Mouse (Mus musculus) midbrain, embryonic 12.5 days (tissue): ENCODE measurements around the gene Primpol. TPM values are rescaled to one million over a fixed set of nuclear protein-coding genes. Genes with fewer than 3 reads are reported as not detected.

Experiments
- ATAC-seq: fragments of 200-750 bp; cut with Nextera tagmentation; 2 replicates; pipeline ENCODE4 v1.8.0; 2017; ENCODE audit warnings: low read depth, moderate TSS enrichment, moderate library complexity; ENCODE audit not compliant: low FRiP score
- H3K27ac ChIP-seq: fragments of 300-500 bp; sonication (generic); replicated peaks from 2 replicates; pipeline ENCODE4 v1.5.1; 2016; ENCODE audit warnings: mild to moderate bottlenecking
- H3K27me3 ChIP-seq: fragments of 300-500 bp; sonication (generic); 2 replicates; pipeline ENCODE4 v1.6.1; 2016; ENCODE audit warnings: mild to moderate bottlenecking
- H3K36me3 ChIP-seq: fragments of 300-500 bp; sonication (generic); 2 replicates; pipeline ENCODE4 v1.6.1; 2016
- H3K4me1 ChIP-seq: fragments of 300-500 bp; sonication (generic); 2 replicates; pipeline ENCODE4 v1.6.1; 2016
- H3K4me2 ChIP-seq: fragments of 300-500 bp; sonication (generic); replicated peaks from 2 replicates; pipeline ENCODE4 v1.6.1; 2016; ENCODE audit warnings: mild to moderate bottlenecking, moderate library complexity
- H3K4me3 ChIP-seq: fragments of 300-500 bp; sonication (generic); 2 replicates; pipeline ENCODE4 v1.5.1; 2016; ENCODE audit warnings: mild to moderate bottlenecking
- H3K9ac ChIP-seq: fragments of 300-500 bp; sonication (generic); replicated peaks from 2 replicates; pipeline ENCODE4 v1.6.1; 2016; ENCODE audit warnings: mild to moderate bottlenecking, moderate library complexity
- H3K9me3 ChIP-seq: fragments of 300-500 bp; sonication (generic); 2 replicates; pipeline ENCODE4 v1.6.1; 2016; ENCODE audit warnings: mild to moderate bottlenecking
- WGBS: fragments of 180-500 bp; shearing (Covaris S2); methylation state at CpG from one replicate; pipeline ENCODE4 v1.1.7; 2016; 5-methylcytosine and 5-hydroxymethylcytosine counted together
- polyA plus RNA-seq: library from polyadenylated mRNA; unstranded; fragments of >200 nt; fragmentation: Nextera tagmentation; extraction: Ambion mirVana; gene quantifications from 2 replicates; pipeline ENCODE4 v1.2.1, GENCODE M21; 2016

The Primpol gene
- polyA plus RNA-seq, 1 experiment from 2014 or later: 9.7 TPM

DNA sequence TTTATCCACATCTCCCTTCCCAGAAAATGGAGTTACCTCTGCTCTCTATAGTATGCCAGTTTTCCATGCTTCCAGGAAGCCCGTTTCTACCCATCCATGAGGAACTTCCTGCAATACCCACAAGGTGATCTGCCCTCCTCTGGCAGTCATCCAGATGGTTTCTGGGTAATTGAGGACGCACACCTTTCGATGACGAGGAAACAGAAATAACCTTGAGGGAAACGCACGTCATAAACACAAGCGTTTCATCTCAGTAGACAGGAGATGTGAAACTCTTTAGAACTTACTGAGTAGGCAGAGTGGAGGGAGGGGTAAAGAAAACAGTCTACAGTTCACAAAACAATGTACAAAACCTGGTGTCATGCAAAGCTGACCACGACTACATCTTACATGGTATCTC lies 67.0 kb downstream of the Primpol start:
- no peak overlapping the region for H3K4me3 ChIP-seq
- 90% methylated on average over 8 of the region's 8 CpGs for WGBS

DNA sequence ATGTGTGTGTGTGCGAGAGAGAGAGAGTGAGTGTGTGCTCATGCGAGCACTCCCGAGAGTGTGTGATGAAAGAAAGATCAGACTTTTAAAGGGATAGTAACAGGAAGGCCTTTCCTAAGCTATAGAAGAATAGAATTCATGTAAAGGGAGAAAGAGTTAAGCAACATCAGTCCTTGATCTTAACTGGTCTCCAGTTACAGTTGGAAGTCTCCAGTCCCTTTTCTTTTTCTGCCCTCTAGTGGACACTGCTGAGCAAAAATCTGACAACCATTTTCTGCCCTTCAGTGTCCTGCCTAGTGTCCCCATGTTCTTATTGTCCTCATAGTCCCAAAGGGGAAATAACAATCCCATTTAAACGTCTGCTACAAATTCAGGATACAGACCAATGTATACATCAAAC lies 69.8 kb downstream of the Primpol start:
- H3K4me1 ChIP-seq: peaks cover 1% of the 10 kb centered on the region
- H3K27me3 ChIP-seq: no peaks in the 10 kb centered on the region
- 56% methylated on average over 4 of the region's 4 CpGs for WGBS
- H3K4me2 ChIP-seq: no peak overlapping the region
- no peak overlapping the region for H3K27ac ChIP-seq
- H3K4me3 ChIP-seq: no peak overlapping the region
- no peaks in the 10 kb centered on the region for H3K36me3 ChIP-seq
- ATAC-seq: no peak
- H3K9me3 ChIP-seq: no peaks in the 10 kb centered on the region
- H3K9ac ChIP-seq: no peak overlapping the region

More for the DNA sequence above, 67.0 kb downstream of the Primpol start:
- Histone ChIP-seq H3K9ac (no peak overlapping the region), H3K36me3 (0 out of 2 replicates have a peak, but pooled peaks cover 4% of the 10 kb centered on the region), H3K27ac (no peak overlapping the region), H3K9me3 (no peaks in the 10 kb centered on the region), H3K27me3 (no peaks in the 10 kb centered on the region), H3K4me2 (no peak overlapping the region), H3K4me1 (peaks cover 10% of the 10 kb centered on the region)
- ATAC-seq: no peak

- H3K27ac ChIP-seq: no peak overlapping the region
- ATAC-seq: no peak
- H3K36me3 ChIP-seq: no peaks in the 10 kb centered on the region
- no peak overlapping the region for H3K9ac ChIP-seq
- H3K9me3 ChIP-seq: no peaks in the 10 kb centered on the region
- H3K27me3 ChIP-seq: no peaks in the 10 kb centered on the region
- no peak overlapping the region for H3K4me3 ChIP-seq
- H3K4me1 ChIP-seq: no peaks in the 10 kb centered on the region
- 83% methylated on average over 11 of the region's 11 CpGs for WGBS
- H3K4me2 ChIP-seq: no peak overlapping the region
Measured at GRCm38 (mm10) chr8:46546431-46547176, 70.4 kb downstream of the Primpol start.

DNA sequence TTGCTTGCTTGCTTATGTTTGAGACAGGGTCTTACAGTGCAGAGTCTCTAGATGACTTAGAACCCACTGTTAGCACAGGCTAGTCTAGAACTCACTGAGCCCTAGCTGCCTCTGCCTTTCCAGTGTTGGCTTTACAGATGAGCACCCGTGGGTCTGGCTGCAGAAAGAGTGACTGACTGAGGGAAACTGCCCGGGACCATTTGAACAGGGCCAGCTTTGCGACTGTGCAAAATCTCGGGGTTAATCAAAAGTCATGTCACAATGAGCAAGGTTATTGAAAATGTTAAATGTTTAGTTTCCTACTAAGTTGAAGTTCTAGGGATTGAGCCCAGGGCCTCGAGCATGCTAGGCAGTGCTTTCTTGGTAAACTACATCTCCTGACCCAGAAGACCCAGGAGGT lies 71.2 kb downstream of the Primpol start:
- Histone ChIP-seq H3K4me3 (no peak overlapping the region), H3K9ac (no peak overlapping the region), H3K9me3 (no peaks in the 10 kb centered on the region), H3K4me2 (no peak overlapping the region), H3K4me1 (no peaks in the 10 kb centered on the region), H3K27me3 (no peaks in the 10 kb centered on the region), H3K27ac (no peak overlapping the region), H3K36me3 (no peaks in the 10 kb centered on the region)
- ATAC-seq: no peak
- WGBS: 81% methylated on average over 5 of the region's 5 CpGs

DNA sequence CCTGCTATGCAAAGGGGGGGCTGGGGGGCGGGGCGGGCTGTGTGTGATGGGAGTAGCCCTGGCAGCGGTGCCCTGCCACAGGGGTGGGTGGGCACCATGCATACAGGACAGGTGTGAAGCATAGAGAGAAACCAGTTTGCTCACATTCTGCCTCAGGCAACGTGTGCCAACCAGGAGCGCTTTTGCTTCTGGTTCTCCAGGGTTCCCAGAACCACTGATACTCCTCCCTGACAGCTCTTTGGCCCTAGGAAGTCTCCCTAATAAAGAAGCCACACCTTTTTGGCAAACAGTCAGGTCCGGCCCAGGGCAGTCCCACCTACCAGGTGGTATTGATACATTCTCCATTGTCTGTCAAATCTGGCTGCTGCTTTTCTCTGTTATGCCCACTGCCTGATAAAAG lies 73.3 kb downstream of the Primpol start:
- H3K27me3 ChIP-seq: no peaks in the 10 kb centered on the region
- H3K36me3 ChIP-seq: no peaks in the 10 kb centered on the region
- H3K4me2 ChIP-seq: no peak overlapping the region
- ATAC-seq: no peak
- no peak overlapping the region for H3K27ac ChIP-seq
- 74% methylated on average over 6 of the region's 6 CpGs for WGBS
- no peak overlapping the region for H3K4me3 ChIP-seq
- H3K9me3 ChIP-seq: no peaks in the 10 kb centered on the region
- H3K9ac ChIP-seq: no peak overlapping the region
- H3K4me1 ChIP-seq: no peaks in the 10 kb centered on the region

- WGBS: 84% methylated on average over 7 of the region's 7 CpGs
- no peak overlapping the region for H3K9ac ChIP-seq
- H3K36me3 ChIP-seq: no peaks in the 10 kb centered on the region
- no peaks in the 10 kb centered on the region for H3K4me1 ChIP-seq
- no peak overlapping the region for H3K4me2 ChIP-seq
- H3K4me3 ChIP-seq: no peak overlapping the region
- no peaks in the 10 kb centered on the region for H3K9me3 ChIP-seq
- ATAC-seq: no peak
- no peaks in the 10 kb centered on the region for H3K27me3 ChIP-seq
- no peak overlapping the region for H3K27ac ChIP-seq
Measured at GRCm38 (mm10) chr8:46543191-46543590, 73.8 kb downstream of the Primpol start.

DNA sequence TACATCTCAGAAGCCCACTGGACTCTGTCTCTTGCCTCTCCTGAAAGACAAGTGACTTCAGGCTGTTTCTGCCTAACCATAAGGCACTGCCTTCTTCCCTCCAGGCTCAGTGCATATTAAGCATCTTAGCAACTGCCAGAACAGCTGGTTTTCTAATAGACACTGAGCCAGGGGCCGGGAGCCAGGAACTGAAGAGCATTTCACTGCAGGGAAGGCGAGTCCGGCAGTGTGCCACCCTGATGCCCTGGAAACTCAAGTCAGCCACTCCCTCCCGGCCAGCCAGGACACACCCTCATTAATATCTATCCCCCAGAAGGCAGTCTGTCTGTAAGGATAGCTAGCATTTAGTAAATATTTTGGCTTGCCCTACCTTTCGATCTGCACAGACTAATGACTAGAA lies 77.3 kb downstream of the Primpol start:
- ATAC-seq: no peak
- WGBS: 68% methylated on average over 5 of the region's 5 CpGs

GRCm38 (mm10) chr8:46533926-46534325 lies 83.1 kb downstream of the Primpol start:
- Histone ChIP-seq H3K4me3 (no peak overlapping the region), H3K36me3 (no peaks in the 10 kb centered on the region), H3K4me1 (no peaks in the 10 kb centered on the region), H3K27me3 (no peaks in the 10 kb centered on the region), H3K4me2 (no peak overlapping the region), H3K9ac (no peak overlapping the region), H3K27ac (no peak overlapping the region), H3K9me3 (no peaks in the 10 kb centered on the region)
- no peak for ATAC-seq
- WGBS: 88% methylated on average over 7 of the region's 7 CpGs

More for the DNA sequence above, 77.3 kb downstream of the Primpol start:
- Histone ChIP-seq H3K4me1 (no peaks in the 10 kb centered on the region), H3K27ac (no peak overlapping the region), H3K27me3 (no peaks in the 10 kb centered on the region), H3K9ac (no peak overlapping the region), H3K9me3 (no peaks in the 10 kb centered on the region), H3K4me2 (no peak overlapping the region), H3K36me3 (no peaks in the 10 kb centered on the region), H3K4me3 (no peak overlapping the region)

DNA sequence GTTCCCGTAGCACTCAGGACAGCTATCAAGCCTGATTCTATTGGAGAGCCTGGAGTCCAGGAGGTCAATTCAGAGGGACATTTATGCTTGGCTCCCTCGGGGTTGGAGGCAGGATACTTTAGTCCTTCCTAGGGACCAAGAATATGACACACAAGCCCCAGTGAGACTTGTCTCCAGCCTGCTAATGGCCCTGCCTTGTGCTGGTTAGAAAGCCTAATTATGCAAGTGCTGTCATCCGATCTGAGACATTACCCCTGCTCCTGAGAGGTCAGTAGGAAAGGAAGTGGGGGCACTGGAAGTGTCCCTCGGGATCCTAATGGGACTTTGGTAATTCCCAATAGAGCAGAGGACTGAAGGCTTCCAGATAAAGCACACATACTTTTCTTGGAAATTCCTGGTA lies 86.5 kb downstream of the Primpol start:
- ATAC-seq: no peak
- H3K27ac ChIP-seq: no peak overlapping the region
- WGBS: 54% methylated on average over 4 of the region's 4 CpGs
- no peaks in the 10 kb centered on the region for H3K36me3 ChIP-seq
- 0 out of 2 replicates have a peak, but pooled peaks cover 6% of the 10 kb centered on the region for H3K4me1 ChIP-seq
- H3K27me3 ChIP-seq: no peaks in the 10 kb centered on the region
- no peak overlapping the region for H3K4me2 ChIP-seq
- no peaks in the 10 kb centered on the region for H3K9me3 ChIP-seq
- no peak overlapping the region for H3K9ac ChIP-seq
- H3K4me3 ChIP-seq: no peak overlapping the region

- H3K27me3 ChIP-seq: no peaks in the 10 kb centered on the region
- H3K4me1 ChIP-seq: 0 out of 2 replicates have a peak, but pooled peaks cover 6% of the 10 kb centered on the region
- no peak overlapping the region for H3K27ac ChIP-seq
- H3K36me3 ChIP-seq: no peaks in the 10 kb centered on the region
- H3K4me2 ChIP-seq: no peak overlapping the region
- WGBS: 85% methylated on average over 4 of the region's 4 CpGs
- H3K4me3 ChIP-seq: no peak overlapping the region
- no peak for ATAC-seq
- no peaks in the 10 kb centered on the region for H3K9me3 ChIP-seq
- no peak overlapping the region for H3K9ac ChIP-seq
Measured at GRCm38 (mm10) chr8:46529508-46529907, 87.5 kb downstream of the Primpol start.

DNA sequence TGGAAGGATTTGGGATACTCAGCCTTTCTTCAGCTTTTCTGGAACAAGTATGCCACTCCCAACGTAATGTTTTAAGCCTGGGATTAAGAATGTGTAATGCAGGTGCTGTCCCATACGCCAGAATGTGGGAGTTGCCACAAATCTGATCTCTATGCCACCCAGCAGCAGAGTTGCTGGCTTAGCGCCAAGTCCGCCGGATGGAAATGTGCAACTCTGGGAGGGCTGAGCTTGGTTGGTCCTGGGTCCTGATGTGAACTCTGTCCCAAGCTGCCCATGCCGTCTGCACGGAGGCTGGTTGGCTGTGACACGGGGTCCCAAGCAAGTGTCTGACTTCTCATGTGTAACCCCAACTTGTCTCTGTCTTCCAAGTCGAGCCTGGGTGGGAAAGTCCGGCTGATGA lies 90.2 kb downstream of the Primpol start:
- Histone ChIP-seq H3K4me1 (0 out of 2 replicates have a peak, but pooled peaks cover 6% of the 10 kb centered on the region), H3K9ac (no peak overlapping the region), H3K4me3 (no peak overlapping the region), H3K27me3 (no peaks in the 10 kb centered on the region), H3K36me3 (no peaks in the 10 kb centered on the region), H3K4me2 (no peak overlapping the region), H3K9me3 (no peaks in the 10 kb centered on the region), H3K27ac (no peak overlapping the region)
- no peak for ATAC-seq
- WGBS: 79% methylated on average over 10 of the region's 10 CpGs

DNA sequence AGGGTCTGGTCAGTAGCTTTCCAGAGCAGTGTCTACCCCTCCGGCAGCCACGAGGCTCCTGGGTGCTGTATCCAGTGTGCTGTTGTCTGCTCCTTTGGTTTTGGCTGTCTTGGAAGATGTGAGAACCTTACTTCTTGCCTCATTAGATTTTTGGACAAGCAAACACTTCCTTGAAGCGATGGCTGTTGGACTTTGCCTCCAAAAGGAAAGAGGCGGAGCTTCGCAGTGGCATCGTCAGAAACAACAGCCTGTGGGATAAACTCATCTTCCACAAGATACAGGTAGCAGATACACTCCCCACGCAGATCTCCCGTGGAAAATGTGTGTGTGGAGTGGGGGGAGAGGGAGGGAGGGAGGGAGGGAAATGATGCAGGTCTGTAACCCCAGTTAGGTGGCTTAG lies 90.9 kb downstream of the Primpol start:
- no peaks in the 10 kb centered on the region for H3K9me3 ChIP-seq
- H3K36me3 ChIP-seq: no peaks in the 10 kb centered on the region
- H3K27ac ChIP-seq: no peak overlapping the region
- no peak for ATAC-seq
- H3K9ac ChIP-seq: no peak overlapping the region
- 88% methylated on average over 8 of the region's 8 CpGs for WGBS
- H3K4me2 ChIP-seq: no peak overlapping the region
- H3K4me3 ChIP-seq: no peak overlapping the region
- H3K4me1 ChIP-seq: 0 out of 2 replicates have a peak, but pooled peaks cover 6% of the 10 kb centered on the region
- no peaks in the 10 kb centered on the region for H3K27me3 ChIP-seq
